Mouse (Mus musculus): ENCODE results near the gene Gm30191.
"Not testable (repeated sequence)": the region's sequence is repeated elsewhere in the genome, so short reads cannot be mapped to it uniquely, and the experiment has no call there.

Gene Gm30191

GRCm38 (mm10) chr4:134252131-134252910, 5.6 kb downstream of the Gm30191 start:
- DNase-seq (ENCODE audit: low read depth, low spot score) = peak; percentile 79

- DNase-seq (ENCODE audit: low read depth, low spot score) = no peak
Measured at GRCm38 (mm10) chr4:134252911-134253721, 6.4 kb downstream of the Gm30191 start.

- DNase-seq (ENCODE audit: low read depth, low spot score) = no peak
Measured at GRCm38 (mm10) chr4:134253722-134254324, 7.1 kb downstream of the Gm30191 start, which contains the start of gene Grrp1. Grrp1 (minus strand) TSS chr4:134254106.

DNA sequence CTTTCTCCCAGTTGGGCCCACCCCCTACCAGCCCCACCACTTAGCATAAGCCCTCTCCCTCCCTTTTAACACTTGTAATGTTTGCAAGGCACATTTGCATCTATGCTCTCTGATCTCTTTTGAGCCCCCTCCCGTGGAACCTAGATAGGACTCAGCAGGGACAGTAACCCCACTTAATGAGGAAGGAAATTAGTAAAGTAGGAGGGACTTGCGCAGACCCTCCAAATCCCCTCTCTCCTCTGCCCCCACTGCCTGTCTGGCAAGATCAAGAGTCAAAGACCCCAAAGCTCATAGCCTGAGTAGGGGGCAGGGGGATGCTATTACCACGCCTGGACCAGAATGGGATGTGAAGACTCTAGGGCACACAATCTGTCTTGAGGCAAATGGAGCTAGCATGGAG, 8.1 kb downstream of the Gm30191 start:
- DNase-seq (ENCODE audit: low read depth, low spot score) = no peak

- DNase-seq (ENCODE audit: low read depth, low spot score) = no peak
Measured at GRCm38 (mm10) chr4:134255854-134256253, 9.1 kb downstream of the Gm30191 start.

GRCm38 (mm10) chr4:134256407-134257197, 9.9 kb downstream of the Gm30191 start:
- DNase-seq (ENCODE audit: low read depth, low spot score) = no peak

DNA sequence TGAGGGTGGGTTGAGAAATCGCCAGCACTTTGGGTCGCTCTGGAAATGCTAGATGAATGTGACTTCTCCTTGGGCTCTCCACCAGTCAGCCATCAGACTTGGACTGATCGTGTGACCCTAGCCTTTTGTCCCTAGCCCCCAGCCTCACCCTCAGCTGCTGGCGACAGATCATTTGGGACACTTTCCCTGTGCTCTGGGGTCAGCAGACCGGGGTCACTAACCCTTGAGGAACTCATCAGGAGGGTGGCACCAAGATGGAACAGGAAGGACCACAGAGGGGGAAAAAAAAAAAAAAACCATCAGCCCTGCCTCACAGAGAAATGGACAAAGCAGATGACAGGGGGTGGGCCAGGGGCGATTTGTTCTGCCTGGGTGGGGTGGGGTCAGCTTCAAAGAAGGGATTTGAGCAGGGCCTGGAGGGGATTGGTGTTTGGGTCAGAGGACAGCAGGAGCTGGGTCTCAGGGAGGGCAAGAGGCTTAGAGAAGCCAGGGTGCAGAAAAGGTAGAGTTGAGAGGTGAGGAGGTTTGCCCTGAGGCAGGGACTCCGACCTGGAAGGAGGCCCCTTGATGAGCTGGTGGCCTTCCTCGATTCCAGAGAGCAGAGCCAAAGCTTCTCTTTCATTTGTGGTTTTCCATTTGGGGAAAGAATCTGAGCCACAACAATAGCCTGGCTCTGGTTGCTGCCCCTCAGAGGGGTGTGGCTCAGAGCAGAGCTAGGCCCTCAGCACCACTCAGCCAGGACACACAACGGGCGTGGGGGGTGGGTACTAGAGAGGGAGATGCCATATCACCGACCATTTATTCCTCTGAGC, 10.7 kb downstream of the Gm30191 start:
- DNase-seq (ENCODE audit: low read depth, low spot score) = no peak

DNA sequence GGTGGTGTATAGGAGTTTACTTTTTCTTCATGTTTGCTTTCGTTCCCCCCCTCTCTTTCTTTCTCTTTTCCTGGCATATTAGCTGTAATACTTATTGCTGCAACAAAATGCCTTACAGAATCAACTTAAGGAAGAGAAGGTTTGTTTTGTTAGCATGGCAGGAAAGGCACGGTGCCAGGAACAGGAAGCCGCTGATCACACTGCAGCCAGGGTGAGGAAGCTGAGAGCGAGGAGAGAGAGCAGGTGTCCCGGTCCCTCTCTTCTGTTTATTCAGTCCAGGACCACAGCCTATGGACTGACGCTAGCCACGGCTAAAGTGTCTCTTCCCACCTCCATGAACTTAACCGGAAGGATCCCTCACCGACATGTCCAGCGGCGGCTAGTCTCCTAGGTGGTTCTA, 11.6 kb downstream of the Gm30191 start:
- no peak for DNase-seq (ENCODE audit: low read depth, low spot score)

DNA sequence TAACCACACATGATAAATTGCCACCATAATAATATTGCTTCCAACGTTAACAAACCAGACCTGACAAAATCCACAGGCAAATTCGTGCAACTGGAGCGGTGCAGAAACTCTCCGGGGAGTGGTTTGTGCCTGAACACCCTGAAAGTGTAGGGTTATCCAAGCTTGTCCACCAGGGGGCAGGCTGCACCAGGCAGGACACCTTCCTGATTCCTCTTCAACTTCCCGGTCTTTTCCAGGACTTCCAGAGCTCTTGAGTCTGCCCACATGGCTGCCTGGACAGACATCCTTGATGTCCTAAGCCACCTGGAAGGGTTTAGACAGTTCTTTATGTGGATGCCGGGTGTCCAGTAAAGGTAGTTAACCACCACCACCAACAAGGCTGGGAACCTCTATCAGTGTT, 16.5 kb downstream of the Gm30191 start:
- DNase-seq (ENCODE audit: low read depth, low spot score) = peak; percentile 88

DNA sequence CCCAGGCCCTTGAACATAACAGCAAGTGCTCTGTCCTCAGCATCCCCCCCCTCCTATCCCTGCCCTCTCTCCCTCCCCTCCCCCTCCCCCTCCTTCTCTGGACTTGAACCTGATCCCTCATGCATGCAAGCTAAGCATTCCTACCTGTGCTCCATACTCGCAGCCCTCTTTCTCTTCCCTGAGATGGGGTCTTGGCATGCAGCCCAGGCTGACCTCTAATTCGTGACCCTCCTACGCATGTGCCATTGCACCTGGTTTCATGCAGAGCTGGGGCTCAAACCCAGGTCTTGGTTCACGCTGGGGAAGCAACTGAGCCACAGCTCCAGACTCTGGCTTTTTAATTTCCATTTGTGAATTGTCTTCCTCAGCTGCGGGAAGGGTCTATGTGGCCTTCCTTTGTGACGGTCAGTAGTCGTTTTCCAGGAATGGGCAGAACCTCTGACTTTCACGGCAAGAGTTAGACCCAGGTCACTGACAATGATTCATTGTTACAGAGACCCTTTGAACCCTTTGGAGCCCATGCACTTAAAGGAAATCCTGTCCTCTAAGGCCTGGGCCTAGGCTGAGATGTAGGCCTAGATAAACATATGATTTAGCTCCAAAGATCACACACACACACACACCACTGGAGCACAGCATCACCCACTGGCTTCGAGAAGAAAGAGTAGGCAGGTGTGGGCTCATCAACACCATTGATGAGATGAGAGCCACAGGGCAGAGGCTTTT, 19.3 kb downstream of the Gm30191 start:
- no peak for DNase-seq (ENCODE audit: low read depth, low spot score)

- peak; percentile 86 for DNase-seq (ENCODE audit: low read depth, low spot score)
Measured at GRCm38 (mm10) chr4:134268102-134268655, 21.4 kb downstream of the Gm30191 start.

- not testable (repeated sequence) for DNase-seq (ENCODE audit: low read depth, low spot score)
Measured at GRCm38 (mm10) chr4:134269622-134270021, 22.9 kb downstream of the Gm30191 start.

DNA sequence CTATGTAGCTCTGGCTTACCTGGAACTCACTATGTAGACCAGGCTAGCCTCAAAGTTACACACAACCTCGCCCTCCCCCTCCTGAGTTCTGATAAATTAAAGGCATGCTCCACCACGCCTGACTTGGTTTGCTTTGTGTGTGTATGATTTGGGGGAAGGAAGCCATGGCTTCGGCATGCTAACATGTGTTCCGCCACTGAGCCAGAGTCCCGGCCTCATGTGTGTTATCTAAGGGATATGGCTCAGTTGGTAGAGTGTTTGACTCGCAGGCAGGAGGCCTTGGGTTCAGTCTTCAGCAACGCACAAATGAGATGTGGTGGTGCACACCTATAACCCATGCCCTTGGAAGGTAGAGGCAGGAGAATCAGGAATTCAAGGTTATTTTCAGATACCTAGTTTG, 25.2 kb downstream of the Gm30191 start:
- DNase-seq (ENCODE audit: low read depth, low spot score) = no peak

DNA sequence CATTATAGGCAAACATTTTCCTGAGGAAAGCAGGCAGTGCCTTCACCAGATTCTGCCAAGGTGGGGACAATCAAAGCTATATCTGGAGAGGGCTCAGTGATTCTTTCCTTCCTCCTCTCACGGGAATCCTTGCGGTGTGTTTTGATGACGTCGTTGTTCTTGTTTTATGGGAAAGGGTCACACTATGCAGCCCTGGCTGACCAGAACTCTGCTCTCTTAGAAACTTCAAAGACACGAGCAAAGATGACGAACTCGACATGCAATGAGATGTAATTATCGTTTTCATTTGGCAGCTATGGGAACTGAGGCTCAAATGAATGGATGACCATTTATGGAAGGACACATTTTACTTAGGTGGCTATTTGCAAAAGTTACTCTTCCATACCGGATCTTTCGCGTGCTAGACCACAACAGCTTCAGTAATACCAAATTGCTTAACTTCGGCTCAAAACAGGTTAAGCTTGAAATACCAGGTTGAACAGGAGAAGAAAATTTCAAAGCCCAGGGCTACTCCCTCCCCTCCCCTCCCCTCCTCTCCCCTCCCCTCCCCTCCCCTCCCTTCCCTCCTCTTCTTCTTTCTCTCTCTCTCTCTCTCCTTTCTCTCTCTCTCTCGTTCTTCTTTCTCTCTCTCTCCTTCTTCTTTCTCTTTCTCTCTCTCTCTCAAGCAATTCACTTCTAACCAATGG, 26.1 kb downstream of the Gm30191 start:
- DNase-seq (ENCODE audit: low read depth, low spot score) = no peak

GRCm38 (mm10) chr4:134273417-134274345, 26.9 kb downstream of the Gm30191 start:
- DNase-seq (ENCODE audit: low read depth, low spot score) = peak; percentile 89

- DNase-seq (ENCODE audit: low read depth, low spot score) = no peak
Measured at GRCm38 (mm10) chr4:134284942-134285341, 38.2 kb downstream of the Gm30191 start.

GRCm38 (mm10) chr4:134286226-134287167, 39.8 kb downstream of the Gm30191 start:
- no peak for DNase-seq (ENCODE audit: low read depth, low spot score)
